Mouse (Mus musculus): ENCODE results near the gene Mdfic. TPM values are rescaled to one million over a fixed set of nuclear protein-coding genes. Genes with fewer than 3 reads are reported as not detected.
"Not testable (repeated sequence)": the region's sequence is repeated elsewhere in the genome, so short reads cannot be mapped to it uniquely, and the experiment has no call there.

The Mdfic gene
- total and polyA plus RNA-seq, 2 experiments: 6.4 to 14.5 TPM

- TF ChIP-seq POLR2A (IDR thresholded peaks at IDR 0.05; ENCODE audit: extremely low read depth, insufficient read depth, low read length) (no peak), CTCF (IDR thresholded peaks at IDR 0.05; ENCODE audit: low read depth, low read length) (no peak)
- 85% methylated on average over 2 of the region's 2 CpGs for WGBS
- no peaks in the 10 kb centered on the region for H3K79me2 ChIP-seq (ENCODE audit: control insufficient read depth, insufficient read depth, low read length)
- H3K36me3 ChIP-seq (ENCODE audit: control insufficient read depth, insufficient read depth, low read length): no peaks in the 10 kb centered on the region
- H3K4me3 ChIP-seq (ENCODE audit: insufficient read depth, low read depth, low read length): no peak overlapping the region
- no peak for DNase-seq (ENCODE audit: extremely low read depth, low read depth, low spot score)
- no peak overlapping the region for H3K27ac ChIP-seq (replicated peaks; ENCODE audit: insufficient read depth, low read depth, low read length)
- no peaks in the 10 kb centered on the region for H3K4me1 ChIP-seq (ENCODE audit: control insufficient read depth, insufficient read depth, low read length)
- no peaks in the 10 kb centered on the region for H3K27me3 ChIP-seq (ENCODE audit: control insufficient read depth, insufficient read depth, low read length)
- no peak overlapping the region for H3K9ac ChIP-seq (ENCODE audit: low read depth, low read length)
Measured at GRCm38 (mm10) chr6:15714996-15715844, 5.2 kb upstream of the Mdfic start.

GRCm38 (mm10) chr6:15719919-15720318 is 542 bp upstream of the Mdfic start:
- Histone ChIP-seq H3K27me3 (ENCODE audit: control insufficient read depth, insufficient read depth, low read length) (no peaks in the 10 kb centered on the region), H3K4me1 (ENCODE audit: control insufficient read depth, insufficient read depth, low read length) (peaks cover 7% of the 10 kb centered on the region), H3K79me2 (ENCODE audit: control insufficient read depth, insufficient read depth, low read length) (peaks cover 5% of the 10 kb centered on the region; the same call in 1 of the 2 replicates), H3K9ac (ENCODE audit: low read depth, low read length) (no peak overlapping the region), H3K36me3 (ENCODE audit: control insufficient read depth, insufficient read depth, low read length) (no peaks in the 10 kb centered on the region), H3K4me3 (ENCODE audit: insufficient read depth, low read depth, low read length) (no peak overlapping the region), H3K27ac (replicated peaks; ENCODE audit: insufficient read depth, low read depth, low read length) (no peak overlapping the region)
- 97% methylated on average over 6 of the region's 6 CpGs for WGBS
- no peak for TF ChIP-seq POLR2A (IDR thresholded peaks at IDR 0.05; ENCODE audit: extremely low read depth, insufficient read depth, low read length)
- no peak for TF ChIP-seq CTCF (IDR thresholded peaks at IDR 0.05; ENCODE audit: low read depth, low read length)
- DNase-seq (ENCODE audit: extremely low read depth, low read depth, low spot score): no peak

- under 1% methylated on average over 60 of the region's 60 CpGs for WGBS
- Histone ChIP-seq H3K9ac (ENCODE audit: low read depth, low read length) (peak overlapping the region; percentile 96), H3K27ac (replicated peaks; ENCODE audit: insufficient read depth, low read depth, low read length) (peak overlapping the region; percentile 81), H3K79me2 (ENCODE audit: control insufficient read depth, insufficient read depth, low read length) (peaks cover 5% of the 10 kb centered on the region; the same call in 1 of the 2 replicates), H3K36me3 (ENCODE audit: control insufficient read depth, insufficient read depth, low read length) (0 out of 2 replicates have a peak, but pooled peaks cover 1% of the 10 kb centered on the region), H3K4me3 (ENCODE audit: insufficient read depth, low read depth, low read length) (peak overlapping the region; percentile 97), H3K4me1 (ENCODE audit: control insufficient read depth, insufficient read depth, low read length) (peaks cover 7% of the 10 kb centered on the region), H3K27me3 (ENCODE audit: control insufficient read depth, insufficient read depth, low read length) (no peaks in the 10 kb centered on the region)
- DNase-seq (ENCODE audit: extremely low read depth, low read depth, low spot score): peak; percentile 63
- TF ChIP-seq POLR2A (IDR thresholded peaks at IDR 0.05; ENCODE audit: extremely low read depth, insufficient read depth, low read length): no peak
- no peak for TF ChIP-seq CTCF (IDR thresholded peaks at IDR 0.05; ENCODE audit: low read depth, low read length)
Measured at GRCm38 (mm10) chr6:15720818-15721715, 606 bp downstream of the Mdfic start.

DNA sequence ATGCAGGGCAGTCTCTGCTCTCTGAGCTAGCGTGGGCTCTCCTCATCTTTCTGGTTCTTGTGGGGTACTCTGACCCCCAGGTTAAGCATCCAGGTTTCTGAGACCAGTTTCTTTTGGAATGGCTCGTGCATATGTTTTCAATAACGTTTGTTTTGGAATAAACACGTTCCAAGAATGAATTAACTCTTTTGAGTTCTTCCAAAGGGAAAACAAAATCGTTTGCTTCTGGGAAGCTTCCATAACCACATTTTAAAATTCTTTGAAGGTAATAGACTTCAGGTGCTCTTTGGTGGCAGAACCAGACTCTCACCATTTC is 1.2 kb downstream of the Mdfic start:
- H3K79me2 ChIP-seq (ENCODE audit: control insufficient read depth, insufficient read depth, low read length): peaks cover 5% of the 10 kb centered on the region; the same call in 1 of the 2 replicates
- no peaks in the 10 kb centered on the region for H3K27me3 ChIP-seq (ENCODE audit: control insufficient read depth, insufficient read depth, low read length)
- no peak for DNase-seq (ENCODE audit: extremely low read depth, low read depth, low spot score)
- H3K36me3 ChIP-seq (ENCODE audit: control insufficient read depth, insufficient read depth, low read length): 0 out of 2 replicates have a peak, but pooled peaks cover 1% of the 10 kb centered on the region
- no peak for TF ChIP-seq CTCF (IDR thresholded peaks at IDR 0.05; ENCODE audit: low read depth, low read length)
- no peak for TF ChIP-seq POLR2A (IDR thresholded peaks at IDR 0.05; ENCODE audit: extremely low read depth, insufficient read depth, low read length)
- H3K4me1 ChIP-seq (ENCODE audit: control insufficient read depth, insufficient read depth, low read length): peaks cover 7% of the 10 kb centered on the region
- WGBS: 10% methylated on average over 5 of the region's 5 CpGs
- H3K9ac ChIP-seq (ENCODE audit: low read depth, low read length): peak overlapping the region; percentile 96; the same call in 1 of the 2 replicates
- peak overlapping the region; percentile 97 for H3K4me3 ChIP-seq (ENCODE audit: insufficient read depth, low read depth, low read length)
- H3K27ac ChIP-seq (replicated peaks; ENCODE audit: insufficient read depth, low read depth, low read length): 0 out of 2 replicates have a peak overlapping the region, but pooled peaks have one; percentile 81

DNA sequence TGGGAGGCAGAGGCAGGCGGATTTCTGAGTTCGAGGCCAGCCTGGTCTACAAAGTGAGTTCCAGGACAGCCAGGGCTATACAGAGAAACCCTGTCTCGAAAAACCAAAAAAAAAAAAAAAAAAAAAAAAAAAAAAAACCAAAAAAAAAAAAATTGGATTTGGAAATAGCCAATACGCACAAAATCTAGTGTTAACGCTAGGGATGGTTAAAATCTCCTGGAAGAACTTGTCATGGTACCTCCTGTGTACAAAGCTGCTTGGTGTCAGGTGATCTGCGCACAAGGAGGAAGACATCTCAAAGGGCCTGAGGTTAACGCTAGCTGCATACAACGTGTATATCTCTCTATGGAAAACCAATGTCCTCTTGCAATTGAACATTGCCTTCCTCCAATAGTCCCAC is 2.2 kb downstream of the Mdfic start:
- not testable (repeated sequence) for H3K4me1 ChIP-seq (ENCODE audit: control insufficient read depth, insufficient read depth, low read length); H3K36me3 ChIP-seq (ENCODE audit: control insufficient read depth, insufficient read depth, low read length); H3K79me2 ChIP-seq (ENCODE audit: control insufficient read depth, insufficient read depth, low read length); H3K27ac ChIP-seq (replicated peaks; ENCODE audit: insufficient read depth, low read depth, low read length); DNase-seq (ENCODE audit: extremely low read depth, low read depth, low spot score); H3K27me3 ChIP-seq (ENCODE audit: control insufficient read depth, insufficient read depth, low read length); H3K9ac ChIP-seq (ENCODE audit: low read depth, low read length); H3K4me3 ChIP-seq (ENCODE audit: insufficient read depth, low read depth, low read length)
- 93% methylated on average over 7 of the region's 8 CpGs for WGBS

Measured in liver, adult 2 months (tissue).